Mouse (Mus musculus): Measurements from ENCODE around the gene Il27ra. TPM values are rescaled to one million over a fixed set of nuclear protein-coding genes. Genes with fewer than 3 reads are reported as not detected.

Gene Il27ra
- polyA plus RNA-seq, 1 experiment: 0.49 TPM

DNA sequence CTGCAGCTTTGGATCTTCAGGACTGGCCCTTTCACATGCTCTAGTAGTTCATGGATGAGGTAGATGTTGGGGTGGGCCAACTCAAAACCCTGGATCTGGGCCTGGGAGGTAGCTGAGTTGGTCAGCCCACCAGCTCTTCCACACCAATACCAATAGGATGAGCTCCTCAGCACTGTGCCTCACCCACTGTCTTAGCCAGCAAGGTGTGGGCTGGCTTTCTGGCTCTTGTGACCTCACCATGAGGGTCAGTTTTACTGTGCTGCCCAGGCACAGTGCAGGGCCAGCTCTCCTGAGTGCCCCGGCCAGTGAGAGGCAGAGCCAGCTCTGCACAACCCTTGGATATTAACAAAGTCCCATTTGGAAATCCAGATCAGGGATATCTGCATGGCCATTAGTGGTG lies 15.4 kb upstream of the Il27ra start:
- no peak for TF ChIP-seq USF1 (IDR thresholded peaks at IDR 0.05; ENCODE audit: low read depth)
- no peak for TF ChIP-seq MYOG (IDR thresholded peaks at IDR 0.05; ENCODE audit: control insufficient read depth, extremely low read depth, insufficient read length)
- no peak for TF ChIP-seq CEBPB (IDR thresholded peaks at IDR 0.05; ENCODE audit: low read depth)
- no peak for TF ChIP-seq FOSL1 (IDR thresholded peaks at IDR 0.05; ENCODE audit: insufficient read depth, low read length, poor library complexity, severe bottlenecking)
- no peak for TF ChIP-seq MYOD1 (IDR thresholded peaks at IDR 0.05; ENCODE audit: control insufficient read depth, insufficient read length, low read depth)
- no peak for TF ChIP-seq CTCF (IDR thresholded peaks at IDR 0.05; ENCODE audit: control insufficient read depth, insufficient read depth, insufficient read length)
- TF ChIP-seq MAX (IDR thresholded peaks at IDR 0.05): no peak
- Histone ChIP-seq H3K79me2 (ENCODE audit: control insufficient read depth, insufficient read depth) (no peaks in the 10 kb centered on the region), H3K27me3 (ENCODE audit: control insufficient read depth, insufficient read depth, insufficient read length) (no peaks in the 10 kb centered on the region), H3ac (ENCODE audit: control insufficient read depth, insufficient read length, low read depth) (no peak overlapping the region), H3K36me3 (ENCODE audit: control insufficient read depth, insufficient read depth) (no peaks in the 10 kb centered on the region), H3K79me3 (ENCODE audit: low read depth) (no peaks in the 10 kb centered on the region), H3K4me3 (ENCODE audit: insufficient read depth, poor library complexity, severe bottlenecking) (no peak overlapping the region)

DNA sequence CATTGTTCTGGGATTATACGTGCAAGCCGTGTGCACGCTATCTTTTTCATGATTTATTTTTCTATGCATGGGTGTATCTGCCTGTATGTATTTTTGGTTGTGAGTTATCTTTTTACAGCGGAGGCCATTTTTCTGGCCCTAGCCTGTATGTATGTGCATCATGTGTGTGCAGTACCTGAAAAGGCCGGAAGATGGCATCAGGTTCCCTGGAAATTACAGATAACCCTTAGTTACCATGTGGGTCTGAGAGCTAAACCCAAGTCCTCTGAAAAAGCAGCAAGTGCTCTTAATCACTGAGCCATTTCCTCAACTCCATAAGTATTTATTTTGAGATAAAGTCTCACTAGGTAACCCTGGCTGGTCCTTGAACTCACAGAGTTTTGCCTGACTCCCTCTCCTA lies 10.8 kb upstream of the Il27ra start:
- Histone ChIP-seq H3ac (ENCODE audit: control insufficient read depth, insufficient read length, low read depth) (no peak overlapping the region), H3K27me3 (ENCODE audit: control insufficient read depth, insufficient read depth, insufficient read length) (no peaks in the 10 kb centered on the region)
- TF ChIP-seq CTCF (IDR thresholded peaks at IDR 0.05; ENCODE audit: control insufficient read depth, insufficient read depth, insufficient read length) (no peak), CEBPB (IDR thresholded peaks at IDR 0.05; ENCODE audit: low read depth) (no peak), USF1 (IDR thresholded peaks at IDR 0.05; ENCODE audit: low read depth) (no peak)

DNA sequence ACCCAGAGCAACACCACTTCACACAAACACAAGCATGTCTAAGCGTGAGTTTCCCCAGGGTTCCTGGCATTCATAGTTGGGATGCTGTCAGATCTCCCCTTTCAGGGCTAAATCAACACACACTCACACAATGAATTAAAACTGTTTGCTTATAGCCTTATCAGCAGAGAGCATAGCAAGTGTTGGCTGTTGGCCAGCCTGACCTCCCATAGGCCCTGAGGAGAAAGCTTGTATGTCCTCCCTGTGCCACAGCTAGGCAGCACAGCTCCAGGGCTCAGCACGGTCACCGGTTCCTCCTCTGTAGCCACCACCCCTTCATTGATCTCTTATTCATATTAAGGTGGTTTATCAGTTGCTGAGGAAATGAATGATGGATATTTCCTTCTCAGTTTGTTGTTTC lies 10.4 kb upstream of the Il27ra start:
- no peaks in the 10 kb centered on the region for H3K79me2 ChIP-seq (ENCODE audit: control insufficient read depth, insufficient read depth)
- H3ac ChIP-seq (ENCODE audit: control insufficient read depth, insufficient read length, low read depth): no peak overlapping the region
- no peaks in the 10 kb centered on the region for H3K79me3 ChIP-seq (ENCODE audit: low read depth)
- no peak overlapping the region for H3K4me3 ChIP-seq (ENCODE audit: insufficient read depth, poor library complexity, severe bottlenecking)
- TF ChIP-seq CTCF (IDR thresholded peaks at IDR 0.05; ENCODE audit: control insufficient read depth, insufficient read depth, insufficient read length): no peak
- no peak for TF ChIP-seq MYOG (IDR thresholded peaks at IDR 0.05; ENCODE audit: control insufficient read depth, extremely low read depth, insufficient read length)
- TF ChIP-seq FOSL1 (IDR thresholded peaks at IDR 0.05; ENCODE audit: insufficient read depth, low read length, poor library complexity, severe bottlenecking): no peak
- no peak for TF ChIP-seq MAX (IDR thresholded peaks at IDR 0.05)
- TF ChIP-seq MYOD1 (IDR thresholded peaks at IDR 0.05; ENCODE audit: control insufficient read depth, insufficient read length, low read depth): no peak
- no peak for TF ChIP-seq USF1 (IDR thresholded peaks at IDR 0.05; ENCODE audit: low read depth)
- no peak for TF ChIP-seq CEBPB (IDR thresholded peaks at IDR 0.05; ENCODE audit: low read depth)
- H3K36me3 ChIP-seq (ENCODE audit: control insufficient read depth, insufficient read depth): no peaks in the 10 kb centered on the region
- H3K27me3 ChIP-seq (ENCODE audit: control insufficient read depth, insufficient read depth, insufficient read length): no peaks in the 10 kb centered on the region

More for the DNA sequence above, 10.8 kb upstream of the Il27ra start:
- no peaks in the 10 kb centered on the region for H3K36me3 ChIP-seq (ENCODE audit: control insufficient read depth, insufficient read depth)
- no peaks in the 10 kb centered on the region for H3K79me3 ChIP-seq (ENCODE audit: low read depth)
- H3K4me3 ChIP-seq (ENCODE audit: insufficient read depth, poor library complexity, severe bottlenecking): no peak overlapping the region
- H3K79me2 ChIP-seq (ENCODE audit: control insufficient read depth, insufficient read depth): no peaks in the 10 kb centered on the region

DNA sequence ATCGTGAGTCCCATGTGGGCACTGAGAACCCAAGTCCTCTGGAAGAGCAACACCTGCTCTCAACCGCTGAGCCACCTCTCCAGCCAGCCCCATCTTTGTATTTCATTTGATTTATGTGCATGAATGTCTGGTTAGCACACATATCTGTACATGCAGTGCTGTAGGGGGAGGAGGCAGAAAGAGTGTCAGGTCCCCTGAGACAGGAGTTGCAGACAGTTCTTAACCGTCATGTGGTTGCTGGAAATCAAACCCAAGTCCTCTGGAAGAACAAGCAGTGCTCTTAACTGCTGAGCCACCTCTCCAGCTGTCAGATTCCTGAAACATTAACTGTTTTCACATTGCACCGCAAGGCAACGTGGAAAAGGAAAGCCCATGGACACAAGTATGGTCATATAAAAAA lies 5.8 kb upstream of the Il27ra start:
- no peaks in the 10 kb centered on the region for H3K36me3 ChIP-seq (ENCODE audit: control insufficient read depth, insufficient read depth)
- TF ChIP-seq MYOG (IDR thresholded peaks at IDR 0.05; ENCODE audit: control insufficient read depth, extremely low read depth, insufficient read length) (no peak), FOSL1 (IDR thresholded peaks at IDR 0.05; ENCODE audit: insufficient read depth, low read length, poor library complexity, severe bottlenecking) (no peak), CEBPB (IDR thresholded peaks at IDR 0.05; ENCODE audit: low read depth) (no peak), MYOD1 (IDR thresholded peaks at IDR 0.05; ENCODE audit: control insufficient read depth, insufficient read length, low read depth) (peak; percentile 1), USF1 (IDR thresholded peaks at IDR 0.05; ENCODE audit: low read depth) (no peak), CTCF (IDR thresholded peaks at IDR 0.05; ENCODE audit: control insufficient read depth, insufficient read depth, insufficient read length) (no peak), MAX (IDR thresholded peaks at IDR 0.05) (no peak)
- H3K79me2 ChIP-seq (ENCODE audit: control insufficient read depth, insufficient read depth): no peaks in the 10 kb centered on the region
- no peaks in the 10 kb centered on the region for H3K79me3 ChIP-seq (ENCODE audit: low read depth)
- H3K27me3 ChIP-seq (ENCODE audit: control insufficient read depth, insufficient read depth, insufficient read length): no peaks in the 10 kb centered on the region
- no peak overlapping the region for H3ac ChIP-seq (ENCODE audit: control insufficient read depth, insufficient read length, low read depth)
- H3K4me3 ChIP-seq (ENCODE audit: insufficient read depth, poor library complexity, severe bottlenecking): no peak overlapping the region

DNA sequence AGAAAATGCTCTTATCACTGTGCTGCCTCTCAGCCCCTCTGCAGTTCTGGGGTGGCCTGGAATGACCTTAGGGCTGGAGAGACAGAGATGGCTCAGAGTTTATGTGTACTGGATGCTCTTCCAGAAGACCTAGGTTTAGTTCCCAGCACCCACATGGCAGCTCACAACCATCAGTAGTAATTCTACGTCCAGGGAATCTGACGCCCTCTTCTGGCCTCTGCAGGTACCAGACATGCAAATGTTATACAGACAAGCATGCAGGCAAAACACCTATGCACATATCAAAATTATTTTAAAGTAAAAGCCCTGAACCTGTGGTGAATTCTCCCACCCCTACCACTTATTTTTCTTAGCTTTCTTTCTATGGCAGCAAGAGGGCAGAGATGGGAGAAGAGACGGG lies 4.1 kb upstream of the Il27ra start:
- TF ChIP-seq MYOD1 (IDR thresholded peaks at IDR 0.05; ENCODE audit: control insufficient read depth, insufficient read length, low read depth): no peak
- no peak for TF ChIP-seq CEBPB (IDR thresholded peaks at IDR 0.05; ENCODE audit: low read depth)
- TF ChIP-seq MYOG (IDR thresholded peaks at IDR 0.05; ENCODE audit: control insufficient read depth, extremely low read depth, insufficient read length): no peak
- TF ChIP-seq FOSL1 (IDR thresholded peaks at IDR 0.05; ENCODE audit: insufficient read depth, low read length, poor library complexity, severe bottlenecking): no peak
- Histone ChIP-seq H3K79me3 (ENCODE audit: low read depth) (no peaks in the 10 kb centered on the region), H3ac (ENCODE audit: control insufficient read depth, insufficient read length, low read depth) (no peak overlapping the region), H3K36me3 (ENCODE audit: control insufficient read depth, insufficient read depth) (no peaks in the 10 kb centered on the region), H3K27me3 (ENCODE audit: control insufficient read depth, insufficient read depth, insufficient read length) (no peaks in the 10 kb centered on the region), H3K79me2 (ENCODE audit: control insufficient read depth, insufficient read depth) (no peaks in the 10 kb centered on the region), H3K4me3 (ENCODE audit: insufficient read depth, poor library complexity, severe bottlenecking) (no peak overlapping the region)

DNA sequence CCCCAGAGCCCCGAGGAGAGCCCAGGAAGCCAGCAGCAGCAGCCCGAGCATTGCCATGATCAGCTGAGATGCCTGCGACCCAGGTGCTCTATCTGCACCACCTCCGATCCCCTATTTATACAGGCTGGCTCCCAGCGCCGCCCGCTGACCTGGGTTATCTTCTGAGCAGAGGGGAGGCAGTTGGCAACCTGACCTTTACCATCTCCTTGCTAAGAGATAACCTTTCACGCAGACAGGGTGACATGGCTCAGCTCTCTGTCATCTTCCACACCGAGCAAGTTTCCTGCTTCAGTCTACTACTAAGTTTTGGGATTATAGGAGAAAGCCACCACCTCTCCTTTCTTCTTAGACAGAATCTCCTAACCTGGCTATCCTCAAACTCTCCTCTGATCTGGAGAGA lies 2.5 kb upstream of the Il27ra start, which contains the start of gene Rln3:
Gene Rln3, minus strand, starts transcription at position 101 of the 400 bp plus-strand sequence.
- Histone ChIP-seq H3K79me3 (ENCODE audit: low read depth) (no peaks in the 10 kb centered on the region), H3K27me3 (ENCODE audit: control insufficient read depth, insufficient read depth, insufficient read length) (no peaks in the 10 kb centered on the region), H3K4me3 (ENCODE audit: insufficient read depth, poor library complexity, severe bottlenecking) (no peak within 1 kb of the TSS), H3ac (ENCODE audit: control insufficient read depth, insufficient read length, low read depth) (no peak within 1 kb of the TSS), H3K36me3 (ENCODE audit: control insufficient read depth, insufficient read depth) (no peaks in the 10 kb centered on the region), H3K79me2 (ENCODE audit: control insufficient read depth, insufficient read depth) (no peaks in the 10 kb centered on the region)
- TF ChIP-seq USF1 (IDR thresholded peaks at IDR 0.05; ENCODE audit: low read depth) (no peak), FOSL1 (IDR thresholded peaks at IDR 0.05; ENCODE audit: insufficient read depth, low read length, poor library complexity, severe bottlenecking) (no peak), MAX (IDR thresholded peaks at IDR 0.05) (no peak), MYOD1 (IDR thresholded peaks at IDR 0.05; ENCODE audit: control insufficient read depth, insufficient read length, low read depth) (no peak), CTCF (IDR thresholded peaks at IDR 0.05; ENCODE audit: control insufficient read depth, insufficient read depth, insufficient read length) (no peak), CEBPB (IDR thresholded peaks at IDR 0.05; ENCODE audit: low read depth) (no peak), MYOG (IDR thresholded peaks at IDR 0.05; ENCODE audit: control insufficient read depth, extremely low read depth, insufficient read length) (no peak)

Data from C2C12 (cell line).